Mouse (Mus musculus): ENCODE data around the gene Rpl21. TPM values are rescaled to one million over a fixed set of nuclear protein-coding genes. Genes with fewer than 3 reads are reported as not detected.

Gene Rpl21
- polyA plus RNA-seq, 1 experiment, result not detected

DNA sequence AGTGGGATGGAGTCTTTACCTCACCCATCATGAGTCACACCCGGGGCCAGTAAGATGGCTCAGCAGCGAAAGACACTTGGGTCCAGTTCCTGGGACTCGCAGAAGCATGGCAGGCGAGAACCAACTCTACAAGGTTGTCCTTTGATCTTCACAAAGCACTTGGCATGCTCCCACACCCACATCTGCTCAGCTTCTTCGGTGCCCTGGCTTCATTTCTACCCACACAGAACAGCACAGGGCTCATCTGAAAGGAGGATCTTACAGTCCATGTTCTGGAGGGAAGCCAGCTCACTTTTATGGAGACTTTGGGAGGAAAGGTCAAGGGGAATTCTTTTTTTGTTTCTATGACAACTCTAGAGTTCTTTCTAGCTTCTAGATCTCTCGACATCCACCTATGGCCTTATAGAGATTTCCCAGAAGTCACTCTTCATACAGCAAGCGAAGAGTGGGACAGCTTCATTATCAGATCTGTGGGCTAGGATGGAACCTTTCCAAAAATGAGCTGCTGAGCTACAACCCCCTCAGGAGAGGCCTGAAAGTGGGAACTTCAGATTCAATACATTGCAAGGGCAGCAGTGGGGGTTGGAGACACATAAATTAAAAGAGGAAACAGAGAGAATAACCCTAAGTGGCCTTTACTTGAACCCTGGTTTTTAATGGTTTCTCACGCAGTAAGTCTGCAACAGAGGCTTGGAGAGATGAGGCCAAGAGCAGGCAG is 13.6 kb upstream of the Rpl21 start:
- no peak overlapping the region for H3K27ac ChIP-seq (ENCODE audit: insufficient read depth, low read depth, low read length)
- no peak for TF ChIP-seq CTCF (IDR thresholded peaks at IDR 0.05; ENCODE audit: insufficient read depth, low read depth, low read length)
- no peak for TF ChIP-seq POLR2A (IDR thresholded peaks at IDR 0.05; ENCODE audit: insufficient read depth, low read depth, low read length)
- no peaks in the 10 kb centered on the region; the same call in 1 of the 2 replicates for H3K4me1 ChIP-seq (ENCODE audit: control insufficient read depth, insufficient read depth, low read length)
- no peak overlapping the region for H3K4me3 ChIP-seq (ENCODE audit: insufficient read depth, low read depth, low read length)
- 59% methylated on average over 8 of the region's 8 CpGs for WGBS

- TF ChIP-seq CTCF (IDR thresholded peaks at IDR 0.05; ENCODE audit: insufficient read depth, low read depth, low read length), result no peak
- no peak for TF ChIP-seq POLR2A (IDR thresholded peaks at IDR 0.05; ENCODE audit: insufficient read depth, low read depth, low read length)
- H3K4me3 ChIP-seq (ENCODE audit: insufficient read depth, low read depth, low read length), result no peak overlapping the region
- 67% methylated on average over 5 of the region's 5 CpGs for WGBS
- H3K4me1 ChIP-seq (ENCODE audit: control insufficient read depth, insufficient read depth, low read length), result peaks cover 3% of the 10 kb centered on the region; the same call in 1 of the 2 replicates
- H3K27ac ChIP-seq (ENCODE audit: insufficient read depth, low read depth, low read length), result no peak overlapping the region
These were observed 9.7 kb upstream of the Rpl21 start for GRCm38 (mm10) chr5:146823005-146823404.

GRCm38 (mm10) chr5:146829528-146829927 is 3.2 kb upstream of the Rpl21 start:
- no peak overlapping the region for H3K4me3 ChIP-seq (ENCODE audit: insufficient read depth, low read depth, low read length)
- 46% methylated on average over 8 of the region's 8 CpGs for WGBS
- no peak for TF ChIP-seq CTCF (IDR thresholded peaks at IDR 0.05; ENCODE audit: insufficient read depth, low read depth, low read length)
- TF ChIP-seq POLR2A (IDR thresholded peaks at IDR 0.05; ENCODE audit: insufficient read depth, low read depth, low read length), result no peak
- H3K27ac ChIP-seq (ENCODE audit: insufficient read depth, low read depth, low read length), result no peak overlapping the region
- peaks cover 2% of the 10 kb centered on the region; the same call in 1 of the 2 replicates for H3K4me1 ChIP-seq (ENCODE audit: control insufficient read depth, insufficient read depth, low read length)

DNA sequence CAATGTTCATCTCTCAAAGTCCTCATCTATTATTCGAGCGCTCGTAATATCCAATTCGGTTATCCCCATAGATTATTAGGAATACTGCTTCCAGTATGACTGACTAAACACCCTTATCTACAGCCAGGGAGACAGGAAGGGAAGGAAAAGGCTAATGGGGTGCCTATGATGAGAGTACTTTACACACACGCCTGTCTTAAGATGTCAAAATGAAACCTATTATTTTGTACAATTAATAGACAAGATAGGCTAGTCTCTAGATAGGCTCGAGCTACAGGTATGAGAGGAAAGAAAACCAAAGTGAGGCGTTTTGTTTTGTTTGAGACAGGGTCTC is 288 bp upstream of the Rpl21 start:
- TF ChIP-seq CTCF (IDR thresholded peaks at IDR 0.05; ENCODE audit: insufficient read depth, low read depth, low read length) (no peak), POLR2A (IDR thresholded peaks at IDR 0.05; ENCODE audit: insufficient read depth, low read depth, low read length) (no peak)
- Histone ChIP-seq H3K4me3 (ENCODE audit: insufficient read depth, low read depth, low read length) (peak overlapping the region; percentile 91; the same call in 1 of the 2 replicates), H3K27ac (ENCODE audit: insufficient read depth, low read depth, low read length) (0 out of 2 replicates have a peak overlapping the region, but pooled peaks have one; percentile 14), H3K4me1 (ENCODE audit: control insufficient read depth, insufficient read depth, low read length) (no peaks in the 10 kb centered on the region)
- WGBS, result 41% methylated on average over 7 of the region's 7 CpGs

DNA sequence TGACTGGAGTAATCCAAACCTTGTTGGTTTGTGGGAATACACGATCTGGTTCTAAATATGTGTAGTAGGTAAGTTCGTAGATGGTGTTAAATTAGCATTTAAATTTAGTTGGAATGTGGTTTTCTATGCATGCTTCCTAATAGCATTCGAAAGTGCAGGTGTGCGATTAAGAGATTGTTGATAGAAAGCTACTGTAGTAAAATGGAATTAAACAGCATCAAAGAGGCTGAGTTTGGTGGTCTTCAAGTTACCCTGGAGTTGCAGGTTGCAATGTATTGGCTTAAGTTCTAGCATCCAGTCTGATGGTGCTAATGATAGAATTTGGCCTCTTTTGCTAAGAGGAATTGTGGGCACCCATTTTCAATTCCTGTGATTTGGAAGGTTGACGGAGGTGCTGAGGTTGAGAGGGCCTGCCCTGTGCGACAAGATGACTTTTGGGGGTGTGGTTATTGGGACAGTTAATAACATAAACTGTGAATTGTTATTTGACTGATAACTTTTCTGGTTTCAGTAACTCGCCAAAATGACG is 1.0 kb downstream of the Rpl21 start:
- WGBS, result 17% methylated on average over 8 of the region's 8 CpGs
- Histone ChIP-seq H3K4me1 (ENCODE audit: control insufficient read depth, insufficient read depth, low read length) (peaks cover 2% of the 10 kb centered on the region; the same call in 1 of the 2 replicates), H3K4me3 (ENCODE audit: insufficient read depth, low read depth, low read length) (peak overlapping the region; percentile 91), H3K27ac (ENCODE audit: insufficient read depth, low read depth, low read length) (no peak overlapping the region)
- no peak for TF ChIP-seq CTCF (IDR thresholded peaks at IDR 0.05; ENCODE audit: insufficient read depth, low read depth, low read length)
- no peak for TF ChIP-seq POLR2A (IDR thresholded peaks at IDR 0.05; ENCODE audit: insufficient read depth, low read depth, low read length)

DNA sequence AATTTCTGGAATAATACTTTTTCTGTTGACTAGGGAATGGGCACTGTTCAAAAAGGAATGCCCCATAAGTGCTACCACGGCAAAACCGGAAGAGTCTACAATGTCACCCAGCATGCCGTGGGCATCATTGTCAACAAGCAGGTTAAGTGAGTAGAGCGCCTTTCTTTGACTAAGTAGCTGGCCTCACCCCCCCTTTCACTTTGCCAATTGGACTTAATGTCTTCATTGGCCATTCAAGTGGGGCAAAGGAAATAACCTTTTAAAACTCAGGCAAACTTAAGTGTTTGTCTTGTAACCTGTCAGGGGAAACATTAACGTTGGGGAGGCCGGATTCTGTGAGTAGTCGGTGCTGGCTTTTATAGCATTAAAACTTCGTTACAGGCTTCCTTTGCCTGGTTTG is 2.3 kb downstream of the Rpl21 start:
- H3K27ac ChIP-seq (ENCODE audit: insufficient read depth, low read depth, low read length), result no peak overlapping the region
- no peak overlapping the region for H3K4me3 ChIP-seq (ENCODE audit: insufficient read depth, low read depth, low read length)
- H3K4me1 ChIP-seq (ENCODE audit: control insufficient read depth, insufficient read depth, low read length), result peaks cover 5% of the 10 kb centered on the region
- 79% methylated on average over 8 of the region's 8 CpGs for WGBS
- no peak for TF ChIP-seq POLR2A (IDR thresholded peaks at IDR 0.05; ENCODE audit: insufficient read depth, low read depth, low read length)

DNA sequence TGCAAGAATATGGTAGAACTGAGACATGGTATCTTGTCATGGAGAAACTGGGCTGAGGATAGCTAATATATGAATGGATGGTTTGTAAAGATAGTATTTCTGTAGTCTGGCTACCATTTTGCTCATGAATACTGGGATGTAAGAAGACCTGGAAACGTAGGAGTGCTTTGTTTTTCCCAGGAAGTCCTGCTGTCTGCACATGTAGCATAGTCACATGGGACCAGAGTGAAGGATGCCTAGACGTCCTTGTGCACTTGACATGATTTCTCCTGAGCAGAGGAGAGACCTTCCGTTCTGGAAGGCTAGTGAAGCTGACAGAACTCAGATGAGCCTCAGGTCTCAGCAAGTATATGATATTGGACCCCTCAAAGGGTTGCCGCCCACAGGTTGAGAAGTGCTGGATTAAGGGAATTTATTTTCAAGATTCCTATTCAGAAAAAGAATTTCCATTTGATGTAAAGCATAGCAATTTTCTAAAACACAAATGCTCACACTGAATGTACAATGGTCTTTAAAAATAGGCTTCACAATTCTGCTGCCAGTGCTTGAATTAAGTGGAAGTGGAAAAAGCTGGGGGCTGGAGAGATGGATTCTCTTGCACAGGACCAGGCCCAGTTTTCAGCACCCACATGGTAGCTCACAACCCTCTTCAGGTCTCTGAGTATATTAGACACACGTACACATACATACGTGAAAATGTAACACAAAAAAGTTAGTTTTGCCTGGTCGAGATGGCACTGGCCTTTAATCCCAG is 5.5 kb downstream of the Rpl21 start:
- 55% methylated on average over 7 of the region's 7 CpGs for WGBS
- TF ChIP-seq POLR2A (IDR thresholded peaks at IDR 0.05; ENCODE audit: insufficient read depth, low read depth, low read length) (no peak), CTCF (IDR thresholded peaks at IDR 0.05; ENCODE audit: insufficient read depth, low read depth, low read length) (no peak)
- H3K4me3 ChIP-seq (ENCODE audit: insufficient read depth, low read depth, low read length), result no peak overlapping the region
- H3K27ac ChIP-seq (ENCODE audit: insufficient read depth, low read depth, low read length), result no peak overlapping the region
- peaks cover 5% of the 10 kb centered on the region for H3K4me1 ChIP-seq (ENCODE audit: control insufficient read depth, insufficient read depth, low read length)

DNA sequence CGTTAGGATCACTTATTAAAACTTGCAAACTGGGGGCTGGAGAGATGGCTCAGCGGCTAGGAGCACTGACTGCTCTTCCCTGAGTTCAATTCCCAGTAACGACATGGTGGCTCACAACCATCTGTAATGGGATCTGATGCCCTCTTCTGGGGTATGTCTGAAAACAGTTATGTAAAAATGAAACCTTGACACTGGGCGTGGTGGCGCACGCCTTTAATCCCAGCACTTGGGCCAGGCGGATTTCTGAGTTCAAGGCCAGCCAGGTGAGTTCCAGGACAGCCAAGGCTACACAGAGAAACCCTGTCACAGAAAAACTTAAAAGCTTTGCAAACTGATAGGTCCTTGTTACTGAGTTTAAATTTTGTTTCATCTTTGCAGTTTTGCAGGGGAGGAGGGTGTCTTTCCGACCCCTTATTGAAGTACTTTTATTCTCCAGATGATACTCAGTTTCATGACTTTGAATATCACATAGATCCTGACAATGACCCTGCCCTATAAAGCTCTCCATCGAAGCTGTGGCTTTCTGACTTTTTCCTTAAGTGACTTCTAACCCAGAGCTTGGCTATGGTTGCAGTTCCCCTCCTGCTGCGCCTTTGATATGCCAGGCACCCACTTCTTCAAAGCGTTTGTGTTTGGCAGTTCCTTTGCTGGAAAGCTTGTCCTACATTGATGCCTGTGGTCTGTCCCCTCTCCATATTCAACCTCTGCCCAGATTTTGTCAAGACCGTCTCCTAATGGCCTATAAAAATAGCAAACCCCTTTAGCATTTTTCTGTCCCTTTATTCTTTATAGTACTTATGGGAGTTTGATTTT is 6.4 kb downstream of the Rpl21 start:
- WGBS, result 62% methylated on average over 12 of the region's 12 CpGs
- TF ChIP-seq CTCF (IDR thresholded peaks at IDR 0.05; ENCODE audit: insufficient read depth, low read depth, low read length) (no peak), POLR2A (IDR thresholded peaks at IDR 0.05; ENCODE audit: insufficient read depth, low read depth, low read length) (no peak)
- no peak overlapping the region for H3K4me3 ChIP-seq (ENCODE audit: insufficient read depth, low read depth, low read length)
- H3K4me1 ChIP-seq (ENCODE audit: control insufficient read depth, insufficient read depth, low read length), result peaks cover 5% of the 10 kb centered on the region
- H3K27ac ChIP-seq (ENCODE audit: insufficient read depth, low read depth, low read length), result no peak overlapping the region
